Mouse (Mus musculus): ENCODE data around the gene Cog8.

DNA sequence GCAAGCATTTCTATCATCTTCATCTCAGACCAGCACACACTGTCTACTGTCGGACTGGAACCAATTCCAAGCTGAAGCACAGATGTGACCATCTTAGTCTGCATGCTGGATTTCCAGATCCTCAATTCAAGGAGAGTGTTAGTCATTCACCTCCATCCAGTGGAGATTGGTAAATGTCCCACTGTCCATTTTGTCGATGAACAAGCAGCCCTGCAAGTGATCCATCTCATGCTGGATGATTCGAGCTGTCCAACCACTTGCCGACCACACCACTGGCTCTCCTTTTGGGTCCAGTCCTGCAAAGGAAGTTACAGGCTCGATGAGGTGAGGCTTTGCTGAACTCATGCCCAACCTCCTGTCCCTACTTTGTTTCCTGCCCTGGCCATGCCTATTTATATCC lies 9.5 kb downstream of the Cog8 start:
- no peak for TF ChIP-seq CTCF (IDR thresholded peaks at IDR 0.05; ENCODE audit: borderline replicate concordance, extremely low read depth, insufficient read depth, insufficient read length)
- no peak for TF ChIP-seq POLR2A (IDR thresholded peaks at IDR 0.05; ENCODE audit: borderline replicate concordance, extremely low read depth, insufficient read depth, insufficient read length, poor library complexity, severe bottlenecking)
